Mouse (Mus musculus): Measurements from ENCODE around the gene Slc25a13.

The Slc25a13 gene

GRCm38 (mm10) chr6:6168566-6169134 is 48.3 kb downstream of the Slc25a13 start:
- no peak overlapping the region for H3K4me3 ChIP-seq (replicated peaks; ENCODE audit: low read length)
- TF ChIP-seq NANOG (IDR thresholded peaks at IDR 0.05; ENCODE audit: borderline replicate concordance, low read length) (no peak), CTCF (conservative IDR thresholded peaks at IDR 0.05; ENCODE audit: low read length) (no peak), POU5F1 (IDR thresholded peaks at IDR 0.05; ENCODE audit: borderline replicate concordance, low read length) (no peak)
- no peaks in the 10 kb centered on the region for H3K9me3 ChIP-seq (ENCODE audit: low read length)
- H3K27me3 ChIP-seq (ENCODE audit: insufficient read depth, low read length) = no peaks in the 10 kb centered on the region
- H3K36me3 ChIP-seq (ENCODE audit: insufficient read depth, low read length) = peaks cover 18% of the 10 kb centered on the region; the same call in 1 of the 2 replicates
- H3K4me1 ChIP-seq (replicated peaks; ENCODE audit: low read depth, low read length) = peaks cover 55% of the 10 kb centered on the region

GRCm38 (mm10) chr6:6167339-6168126 is 49.4 kb downstream of the Slc25a13 start:
- H3K27me3 ChIP-seq (ENCODE audit: insufficient read depth, low read length) = no peaks in the 10 kb centered on the region
- no peak overlapping the region for H3K4me3 ChIP-seq (replicated peaks; ENCODE audit: low read length)
- peaks cover 18% of the 10 kb centered on the region; the same call in 1 of the 2 replicates for H3K36me3 ChIP-seq (ENCODE audit: insufficient read depth, low read length)
- H3K4me1 ChIP-seq (replicated peaks; ENCODE audit: low read depth, low read length) = peaks cover 55% of the 10 kb centered on the region
- H3K9me3 ChIP-seq (ENCODE audit: low read length) = no peaks in the 10 kb centered on the region
- TF ChIP-seq CTCF (conservative IDR thresholded peaks at IDR 0.05; ENCODE audit: low read length) = no peak
- TF ChIP-seq POU5F1 (IDR thresholded peaks at IDR 0.05; ENCODE audit: borderline replicate concordance, low read length) = no peak
- TF ChIP-seq NANOG (IDR thresholded peaks at IDR 0.05; ENCODE audit: borderline replicate concordance, low read length) = no peak

- TF ChIP-seq CTCF (conservative IDR thresholded peaks at IDR 0.05; ENCODE audit: low read length) (no peak), NANOG (IDR thresholded peaks at IDR 0.05; ENCODE audit: borderline replicate concordance, low read length) (no peak), POU5F1 (IDR thresholded peaks at IDR 0.05; ENCODE audit: borderline replicate concordance, low read length) (no peak)
- Histone ChIP-seq H3K9me3 (ENCODE audit: low read length) (no peaks in the 10 kb centered on the region), H3K4me1 (replicated peaks; ENCODE audit: low read depth, low read length) (peaks cover 76% of the 10 kb centered on the region), H3K27me3 (ENCODE audit: insufficient read depth, low read length) (no peaks in the 10 kb centered on the region), H3K36me3 (ENCODE audit: insufficient read depth, low read length) (peaks cover 12% of the 10 kb centered on the region; the same call in 1 of the 2 replicates), H3K4me3 (replicated peaks; ENCODE audit: low read length) (no peak overlapping the region)
These were observed 53.9 kb downstream of the Slc25a13 start for GRCm38 (mm10) chr6:6162993-6163623.

DNA sequence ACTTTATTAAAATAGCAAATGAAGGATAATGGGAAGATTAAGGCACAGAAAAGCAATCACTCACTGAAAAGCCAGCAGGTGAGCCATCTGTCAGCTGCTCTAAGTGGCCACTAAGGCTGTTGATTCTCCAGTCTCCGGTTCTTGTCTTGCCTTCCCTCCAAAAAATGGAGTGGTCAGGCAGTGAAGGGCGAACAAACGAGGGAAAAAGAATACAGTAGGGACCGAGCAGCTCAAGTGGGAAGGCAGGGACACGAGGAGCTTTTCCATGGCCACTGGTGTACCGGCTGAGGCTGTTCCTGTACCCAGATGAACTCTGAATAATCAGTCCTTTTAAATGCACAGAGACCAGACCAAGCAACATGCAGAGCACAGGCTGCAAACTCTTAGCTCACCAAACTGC is 54.8 kb downstream of the Slc25a13 start:
- TF ChIP-seq POU5F1 (IDR thresholded peaks at IDR 0.05; ENCODE audit: borderline replicate concordance, low read length) = no peak
- no peak for TF ChIP-seq NANOG (IDR thresholded peaks at IDR 0.05; ENCODE audit: borderline replicate concordance, low read length)
- no peak for TF ChIP-seq CTCF (conservative IDR thresholded peaks at IDR 0.05; ENCODE audit: low read length)
- Histone ChIP-seq H3K36me3 (ENCODE audit: insufficient read depth, low read length) (peaks cover 9% of the 10 kb centered on the region; the same call in 1 of the 2 replicates), H3K4me1 (replicated peaks; ENCODE audit: low read depth, low read length) (peaks cover 83% of the 10 kb centered on the region), H3K4me3 (replicated peaks; ENCODE audit: low read length) (no peak overlapping the region), H3K27me3 (ENCODE audit: insufficient read depth, low read length) (no peaks in the 10 kb centered on the region), H3K9me3 (ENCODE audit: low read length) (no peaks in the 10 kb centered on the region)

DNA sequence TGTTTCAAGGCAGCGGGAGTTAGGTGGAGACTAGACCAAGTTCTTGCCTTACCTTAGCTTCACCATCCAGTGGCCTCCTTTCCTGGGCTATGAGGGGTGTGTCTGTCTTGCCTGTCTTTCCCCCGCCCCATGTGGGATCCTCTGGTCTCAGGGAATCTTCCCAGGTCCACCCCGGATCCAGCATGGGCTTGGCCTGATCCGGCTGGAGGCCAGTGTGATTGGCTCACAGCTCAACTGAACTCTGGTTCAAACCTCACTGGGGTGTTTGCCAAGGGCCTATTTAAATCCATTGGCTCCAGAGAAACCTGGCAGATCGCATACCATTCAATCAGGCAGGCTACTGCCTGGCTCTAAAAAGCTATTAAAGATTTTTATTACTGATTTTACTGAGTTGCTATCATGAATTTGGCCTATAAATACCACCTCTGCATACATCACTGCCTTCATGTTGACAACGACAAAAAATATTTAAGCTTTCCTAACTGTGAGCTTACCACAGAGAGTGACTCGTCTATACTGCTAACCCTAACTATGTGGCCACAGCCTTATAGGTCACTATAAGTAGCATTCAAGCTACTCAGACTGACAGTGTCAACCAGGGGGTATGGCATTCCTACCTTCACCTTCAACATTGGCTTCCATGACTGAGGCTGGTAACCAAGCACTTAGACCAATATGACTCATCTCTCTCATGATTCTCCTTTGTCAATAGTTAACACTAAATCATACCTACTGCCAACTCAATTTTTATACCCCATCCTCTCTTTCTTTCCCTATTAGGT is 56.1 kb downstream of the Slc25a13 start:
- no peaks in the 10 kb centered on the region for H3K27me3 ChIP-seq (ENCODE audit: insufficient read depth, low read length)
- H3K36me3 ChIP-seq (ENCODE audit: insufficient read depth, low read length) = 0 out of 2 replicates have a peak, but pooled peaks cover 2% of the 10 kb centered on the region
- no peaks in the 10 kb centered on the region for H3K9me3 ChIP-seq (ENCODE audit: low read length)
- peak overlapping the region; percentile 30; the same call in 1 of the 2 replicates for H3K4me3 ChIP-seq (replicated peaks; ENCODE audit: low read length)
- TF ChIP-seq CTCF (conservative IDR thresholded peaks at IDR 0.05; ENCODE audit: low read length) = no peak
- TF ChIP-seq NANOG (IDR thresholded peaks at IDR 0.05; ENCODE audit: borderline replicate concordance, low read length) = no peak
- TF ChIP-seq POU5F1 (IDR thresholded peaks at IDR 0.05; ENCODE audit: borderline replicate concordance, low read length) = no peak
- peaks cover 80% of the 10 kb centered on the region for H3K4me1 ChIP-seq (replicated peaks; ENCODE audit: low read depth, low read length)

DNA sequence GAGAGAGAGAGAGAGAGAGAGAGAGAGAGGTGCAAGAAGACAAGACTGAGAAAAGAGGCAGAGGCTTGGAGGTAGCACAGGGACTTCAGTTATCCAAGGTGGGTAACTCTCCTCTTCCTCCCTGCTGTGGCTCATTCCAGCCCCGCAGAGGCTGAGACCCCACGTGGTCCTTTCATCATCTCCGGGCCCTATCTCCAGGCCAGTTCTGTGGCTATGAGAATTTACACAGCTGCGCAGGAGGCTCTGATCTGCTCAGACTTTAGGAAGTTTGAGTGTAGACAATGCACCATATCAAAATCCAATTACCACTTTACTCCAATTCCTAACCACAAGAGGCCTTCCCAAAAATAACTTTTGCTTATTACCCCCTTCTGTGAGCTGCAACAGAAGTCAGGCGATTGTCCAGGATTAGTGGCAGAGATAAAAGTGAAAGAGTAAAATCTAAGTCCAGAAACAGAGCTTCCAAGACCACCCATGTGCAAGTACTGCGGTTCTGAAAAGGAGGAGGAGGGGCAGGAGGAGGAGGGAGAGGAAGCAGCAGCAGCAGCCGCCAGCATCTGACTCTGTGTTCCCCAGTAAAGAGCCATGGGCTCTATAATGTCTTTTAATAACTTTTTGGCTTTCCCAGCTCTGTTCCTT is 57.6 kb downstream of the Slc25a13 start:
- no peaks in the 10 kb centered on the region for H3K9me3 ChIP-seq (ENCODE audit: low read length)
- no peaks in the 10 kb centered on the region for H3K27me3 ChIP-seq (ENCODE audit: insufficient read depth, low read length)
- peaks cover 12% of the 10 kb centered on the region for H3K36me3 ChIP-seq (ENCODE audit: insufficient read depth, low read length)
- peaks cover 76% of the 10 kb centered on the region for H3K4me1 ChIP-seq (replicated peaks; ENCODE audit: low read depth, low read length)
- peak overlapping the region; percentile 30; the same call in 1 of the 2 replicates for H3K4me3 ChIP-seq (replicated peaks; ENCODE audit: low read length)
- TF ChIP-seq POU5F1 (IDR thresholded peaks at IDR 0.05; ENCODE audit: borderline replicate concordance, low read length) (no peak), CTCF (conservative IDR thresholded peaks at IDR 0.05; ENCODE audit: low read length) (no peak), NANOG (IDR thresholded peaks at IDR 0.05; ENCODE audit: borderline replicate concordance, low read length) (no peak)

- Histone ChIP-seq H3K4me1 (replicated peaks; ENCODE audit: low read depth, low read length) (peaks cover 39% of the 10 kb centered on the region), H3K4me3 (replicated peaks; ENCODE audit: low read length) (no peak overlapping the region)
- TF ChIP-seq NANOG (IDR thresholded peaks at IDR 0.05; ENCODE audit: borderline replicate concordance, low read length) (no peak), POU5F1 (IDR thresholded peaks at IDR 0.05; ENCODE audit: borderline replicate concordance, low read length) (no peak), CTCF (conservative IDR thresholded peaks at IDR 0.05; ENCODE audit: low read length) (no peak)
These were observed 63.5 kb downstream of the Slc25a13 start for GRCm38 (mm10) chr6:6153426-6153825.

More at GRCm38 (mm10) chr6:6153426-6153825, 63.5 kb downstream of the Slc25a13 start:
- Histone ChIP-seq H3K9me3 (ENCODE audit: low read length) (no peaks in the 10 kb centered on the region), H3K36me3 (ENCODE audit: insufficient read depth, low read length) (peaks cover 51% of the 10 kb centered on the region), H3K27me3 (ENCODE audit: insufficient read depth, low read length) (no peaks in the 10 kb centered on the region)
